Comparison of ENCODE assay signal across 16 mouse cellular contexts in genomic region chr10:79417772-79418170, GRCm38 (mm10). TPM values are rescaled to one million over a fixed set of nuclear protein-coding genes. Genes with fewer than 3 reads are reported as not detected.
"Had no signal": no experiment of that assay in that cellular context is flagged by ENCODE, and none has a peak within 500 bp of the region (broad histone marks: within the 10 kb centered on the region; RNA-seq: fewer than 3 reads in every experiment).

No protein-coding gene starts in this region.

RNA-seq across cellular contexts. Expression of gene Vmn2r83, which starts 50.8 kb away (rescaled TPM):
- polyA plus RNA-seq: kidney, adult 2 months; kidney, embryonic 14.5 days; kidney, postnatal 0 days; large intestine, adult 2 months; limb, embryonic 10.5 days; limb, embryonic 13.5 days; liver, embryonic 13.5 days; liver, embryonic 16.5 days; lung, embryonic 14.5 days; lung, postnatal 0 days; macrophage; midbrain, embryonic 12.5 days; midbrain, embryonic 15.5 days; neural tube, embryonic 12.5 days; stomach, embryonic 16.5 days; testis, adult 2 months had no signal
